Mouse (Mus musculus): Measurements from ENCODE around the gene Scd2.
"Not testable (repeated sequence)": the region's sequence is repeated elsewhere in the genome, so short reads cannot be mapped to it uniquely, and the experiment has no call there.

Gene Scd2

GRCm38 (mm10) chr19:44297068-44297760 lies 3.7 kb downstream of the Scd2 start:
- no peak for DNase-seq (ENCODE audit: low spot score in 2 of 2)

DNA sequence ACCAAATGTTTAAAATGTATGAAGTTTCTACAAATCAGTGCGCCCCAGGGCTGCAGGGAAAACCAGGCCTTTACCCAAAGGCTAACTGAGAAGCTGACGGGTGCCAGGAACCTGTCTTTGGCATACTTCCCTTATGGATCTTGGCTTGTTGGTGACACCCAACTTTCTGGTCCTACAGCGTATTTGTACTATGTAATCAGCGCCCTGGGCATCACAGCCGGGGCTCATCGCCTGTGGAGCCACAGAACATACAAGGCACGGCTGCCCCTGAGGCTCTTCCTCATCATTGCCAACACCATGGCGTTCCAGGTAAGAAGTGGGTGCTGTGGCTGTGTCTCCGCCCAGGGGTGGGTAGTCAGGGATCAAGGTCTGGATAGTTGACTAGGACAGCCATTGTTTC lies 4.4 kb downstream of the Scd2 start:
- no peak for DNase-seq (ENCODE audit: low spot score in 2 of 2)

- DNase-seq (ENCODE audit: low spot score in 2 of 2) = no peak
Observed at GRCm38 (mm10) chr19:44299078-44299477, 5.6 kb downstream of the Scd2 start.

GRCm38 (mm10) chr19:44299902-44300301 lies 6.4 kb downstream of the Scd2 start:
- DNase-seq (ENCODE audit: low spot score in 2 of 2) = no peak

GRCm38 (mm10) chr19:44300520-44300919 lies 7.0 kb downstream of the Scd2 start:
- no peak for DNase-seq (ENCODE audit: low spot score in 2 of 2)

- DNase-seq (ENCODE audit: low spot score in 2 of 2) = no peak
Observed at GRCm38 (mm10) chr19:44301176-44301575, 7.7 kb downstream of the Scd2 start.

- DNase-seq (ENCODE audit: low spot score in 2 of 2) = no peak
Observed at GRCm38 (mm10) chr19:44301671-44302305, 8.3 kb downstream of the Scd2 start.

GRCm38 (mm10) chr19:44302901-44303300 lies 9.4 kb downstream of the Scd2 start:
- DNase-seq (ENCODE audit: low spot score in 2 of 2) = no peak

DNA sequence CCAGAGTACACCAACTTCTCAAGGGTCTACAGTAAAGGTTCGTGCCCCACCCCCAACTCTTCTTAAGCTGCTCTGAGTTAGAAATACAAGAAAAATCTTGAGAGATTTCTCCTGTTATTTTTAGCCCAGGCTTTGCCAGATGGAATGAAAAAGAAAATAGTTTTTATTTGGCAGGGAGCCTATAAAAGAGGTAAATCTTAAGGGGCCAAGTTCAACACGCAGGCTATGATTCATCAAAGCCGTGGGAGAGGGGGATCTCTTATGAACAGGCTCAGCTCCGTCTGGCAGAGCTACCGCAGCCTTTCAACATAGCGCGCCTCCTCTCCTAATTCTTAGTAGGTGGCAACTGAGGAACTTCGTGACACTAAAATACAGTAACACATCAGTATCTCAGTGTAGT lies 10.0 kb downstream of the Scd2 start:
- DNase-seq (ENCODE audit: low spot score in 2 of 2) = no peak

DNA sequence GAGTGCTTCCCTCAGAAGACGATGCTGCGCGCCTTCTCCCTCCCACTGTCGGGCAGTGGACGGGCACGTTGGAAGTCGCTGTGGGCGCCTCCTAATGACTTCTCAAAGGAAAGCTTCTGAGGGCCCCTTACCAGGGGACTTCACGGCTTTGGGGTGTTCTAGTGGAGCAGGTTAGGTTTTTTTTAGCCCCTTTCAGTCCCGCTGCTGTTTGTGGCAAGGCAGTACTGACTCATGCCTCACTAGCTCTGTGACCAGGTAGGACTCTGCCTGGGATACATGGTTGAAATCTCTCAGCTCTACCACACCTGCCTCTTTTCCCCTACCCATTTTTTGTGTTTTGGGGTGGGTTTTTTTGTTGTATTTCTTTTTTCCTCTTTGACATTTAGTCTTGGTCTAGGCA lies 10.9 kb downstream of the Scd2 start:
- DNase-seq (ENCODE audit: low spot score in 2 of 2) = no peak

DNA sequence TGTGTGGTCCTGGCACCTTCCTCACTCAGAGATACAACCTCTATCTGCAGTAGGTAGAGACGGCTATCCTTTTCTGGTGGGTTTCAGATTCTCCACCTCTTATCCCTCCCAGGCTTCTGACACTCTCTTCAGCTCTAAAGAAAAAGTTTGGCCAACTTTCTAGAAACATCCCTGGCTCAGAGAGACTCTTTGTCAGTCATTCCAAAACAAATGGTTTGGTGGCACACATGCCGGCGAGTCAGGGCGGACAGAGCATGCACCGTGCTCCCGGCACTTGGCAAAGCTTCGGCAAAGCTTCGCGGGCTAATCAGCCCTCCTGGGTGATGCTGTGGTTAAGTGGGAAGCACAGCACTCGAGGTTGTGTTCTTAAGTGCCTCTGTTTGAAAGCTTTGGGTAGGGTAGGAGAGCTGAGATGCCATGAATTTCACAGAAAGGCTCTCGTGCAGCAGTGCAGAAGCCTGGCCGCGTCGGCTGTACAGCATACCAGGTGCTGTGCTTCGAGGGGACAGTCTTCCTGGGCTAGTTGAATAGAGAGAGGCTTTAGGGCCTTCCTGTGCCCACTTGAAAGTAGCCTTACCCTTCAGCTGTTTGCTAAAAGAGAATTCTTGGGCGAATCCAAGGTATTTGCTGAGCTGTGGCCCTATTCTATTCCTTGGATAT lies 11.5 kb downstream of the Scd2 start:
- DNase-seq (ENCODE audit: low spot score in 2 of 2) = no peak

DNA sequence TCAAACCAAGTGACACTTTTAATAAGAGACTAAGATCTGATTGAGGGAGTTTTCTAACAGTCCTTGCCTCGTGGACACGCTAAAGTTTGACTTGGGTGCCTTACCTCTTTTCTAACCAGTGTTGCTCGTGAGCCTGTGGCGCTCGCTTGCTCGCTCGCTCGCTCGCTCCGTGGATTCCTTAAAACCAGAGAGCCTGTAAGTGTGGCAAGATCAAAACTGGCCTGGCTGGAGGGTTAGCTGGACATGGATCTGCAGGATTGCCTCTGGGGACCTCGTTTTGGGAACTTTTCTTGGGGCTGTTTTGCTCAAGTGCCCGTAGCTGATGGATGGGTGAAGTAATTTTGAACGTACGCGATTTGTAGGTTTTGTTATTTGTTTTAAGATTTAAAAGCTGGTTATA lies 12.2 kb downstream of the Scd2 start:
- DNase-seq (ENCODE audit: low spot score in 2 of 2) = no peak

GRCm38 (mm10) chr19:44306171-44306570 lies 12.7 kb downstream of the Scd2 start:
- no peak for DNase-seq (ENCODE audit: low spot score in 2 of 2)

- no peak for DNase-seq (ENCODE audit: low spot score in 2 of 2)
Observed at GRCm38 (mm10) chr19:44307101-44307914, 13.8 kb downstream of the Scd2 start.

DNA sequence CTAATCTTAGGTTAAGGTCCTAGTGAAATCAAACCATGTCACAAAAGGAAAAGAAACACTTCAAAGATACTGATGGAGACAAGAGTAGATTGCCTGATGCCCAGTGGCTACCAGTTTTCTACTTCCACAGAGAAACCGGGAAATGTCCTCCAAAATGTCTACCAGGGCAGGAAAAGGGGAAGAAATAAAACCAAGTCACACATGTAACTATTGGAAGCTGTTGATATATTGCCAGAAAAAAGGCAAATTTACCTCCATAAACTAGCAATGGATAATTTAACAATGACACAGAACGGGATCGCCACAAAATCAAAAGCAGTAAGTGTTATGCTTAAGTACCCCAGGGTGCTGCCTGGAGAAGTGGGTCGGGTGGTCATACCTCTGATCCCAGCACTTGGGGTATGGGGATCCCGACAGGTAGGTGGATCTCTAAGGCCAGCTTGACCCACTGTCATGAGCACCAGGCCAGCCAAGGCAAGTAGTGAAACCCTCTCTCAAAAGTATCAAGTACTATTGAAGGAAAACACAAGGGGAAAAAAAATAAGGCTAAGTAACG lies 14.5 kb downstream of the Scd2 start:
- DNase-seq (ENCODE audit: low spot score in 2 of 2) = no peak

- no peak for DNase-seq (ENCODE audit: low spot score in 2 of 2)
Observed at GRCm38 (mm10) chr19:44308611-44309246, 15.3 kb downstream of the Scd2 start.

- DNase-seq (ENCODE audit: low spot score in 2 of 2) = no peak
Observed at GRCm38 (mm10) chr19:44309351-44310154, 16.1 kb downstream of the Scd2 start.

DNA sequence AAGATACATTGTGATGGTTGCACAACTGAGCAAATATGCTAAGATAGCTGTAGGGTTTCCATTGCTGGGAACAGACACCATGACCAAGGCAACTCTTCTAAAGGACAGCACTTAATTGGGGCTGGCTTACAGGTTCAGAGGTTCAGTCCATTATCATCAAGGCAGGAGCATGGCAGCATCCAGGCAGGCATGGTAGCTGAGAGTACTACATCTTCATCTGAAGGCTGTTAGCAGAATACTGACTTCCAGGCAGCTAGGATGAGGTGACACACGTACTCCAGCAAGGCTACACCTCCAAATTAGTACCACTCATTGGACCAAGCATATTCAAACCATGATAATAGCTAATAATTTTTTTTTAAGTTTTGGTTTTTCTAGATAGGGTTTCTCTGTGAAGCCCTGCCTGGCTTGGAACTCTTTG lies 16.7 kb downstream of the Scd2 start:
- DNase-seq (ENCODE audit: low spot score in 2 of 2) = not testable (repeated sequence)

GRCm38 (mm10) chr19:44310814-44311213 lies 17.3 kb downstream of the Scd2 start:
- DNase-seq (ENCODE audit: low spot score in 2 of 2) = no peak

GRCm38 (mm10) chr19:44311306-44312006 lies 18.0 kb downstream of the Scd2 start:
- no peak for DNase-seq (ENCODE audit: low spot score in 2 of 2)
